Mouse (Mus musculus) limb, embryonic 10.5 days (tissue): ENCODE measurements around the gene Ptger1. TPM values are rescaled to one million over a fixed set of nuclear protein-coding genes. Genes with fewer than 3 reads are reported as not detected.

Source experiments
- DNase-seq: peaks from one replicate; pipeline ENCODE4 v3.0.0-alpha.2; 2017; ENCODE audit warnings: low spot score
- H3K27ac ChIP-seq: fragments of 300-500 bp; sonication (generic); 2 replicates; pipeline ENCODE4 v1.5.1; 2016; ENCODE audit warnings: mild to moderate bottlenecking
- H3K27me3 ChIP-seq: fragments of 300-500 bp; sonication (generic); 2 replicates; pipeline ENCODE4 v1.6.1; 2016; ENCODE audit warnings: low read depth, mild to moderate bottlenecking; ENCODE audit not compliant: poor library complexity, severe bottlenecking
- H3K36me3 ChIP-seq: fragments of 300-500 bp; sonication (generic); 2 replicates; pipeline ENCODE4 v1.6.1; 2016; ENCODE audit warnings: mild to moderate bottlenecking, moderate library complexity
- H3K4me1 ChIP-seq: fragments of 300-500 bp; sonication (generic); 2 replicates; pipeline ENCODE4 v1.6.1; 2016
- H3K4me3 ChIP-seq: fragments of 300-500 bp; sonication (generic); 2 replicates; pipeline ENCODE4 v1.5.1; 2016; ENCODE audit warnings: mild to moderate bottlenecking, moderate library complexity
- H3K9me3 ChIP-seq: fragments of 300-500 bp; sonication (generic); replicated peaks from 2 replicates; pipeline ENCODE4 v1.6.1; 2016; ENCODE audit warnings: mild to moderate bottlenecking
- WGBS: fragments of 180-500 bp; shearing (Covaris S2); methylation state at CpG from one replicate; pipeline ENCODE4 v1.1.7; 2016; 5-methylcytosine and 5-hydroxymethylcytosine counted together
- polyA plus RNA-seq: library from polyadenylated mRNA; unstranded; fragments of >200 nt; fragmentation: Nextera tagmentation; extraction: Ambion mirVana; gene quantifications from 2 replicates; pipeline ENCODE4 v1.2.1, GENCODE M21; 2016

The Ptger1 gene
- polyA plus RNA-seq, 1 experiment from 2014 or later = 0.64 TPM

DNA sequence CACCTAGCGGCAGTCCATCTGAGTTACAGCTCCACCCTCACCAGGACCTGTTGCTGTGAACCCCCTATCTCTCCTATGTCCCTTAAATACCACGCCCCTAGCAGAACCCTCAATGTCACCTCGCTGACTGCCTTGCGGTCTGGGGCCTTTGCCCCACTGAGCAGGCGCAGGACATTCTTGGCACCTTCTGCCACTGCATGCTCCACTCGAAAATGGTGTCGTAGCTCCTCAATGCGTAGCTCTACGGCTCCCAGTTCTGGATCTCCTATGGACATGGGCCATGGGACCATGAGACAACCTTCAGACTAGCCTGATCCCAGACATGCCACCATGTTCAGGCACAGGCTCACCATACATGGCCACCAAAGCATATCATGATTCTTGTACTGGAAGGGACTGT is 18.0 kb downstream of the Ptger1 start:
- no peak for DNase-seq
- Histone ChIP-seq H3K27me3 (no peaks in the 10 kb centered on the region), H3K9me3 (no peaks in the 10 kb centered on the region), H3K36me3 (peaks cover 86% of the 10 kb centered on the region), H3K4me1 (peaks cover 34% of the 10 kb centered on the region), H3K27ac (0 out of 2 replicates have a peak overlapping the region, but pooled peaks have one; percentile 11), H3K4me3 (no peak overlapping the region)
- WGBS = 91% methylated on average over 9 of the region's 9 CpGs

DNA sequence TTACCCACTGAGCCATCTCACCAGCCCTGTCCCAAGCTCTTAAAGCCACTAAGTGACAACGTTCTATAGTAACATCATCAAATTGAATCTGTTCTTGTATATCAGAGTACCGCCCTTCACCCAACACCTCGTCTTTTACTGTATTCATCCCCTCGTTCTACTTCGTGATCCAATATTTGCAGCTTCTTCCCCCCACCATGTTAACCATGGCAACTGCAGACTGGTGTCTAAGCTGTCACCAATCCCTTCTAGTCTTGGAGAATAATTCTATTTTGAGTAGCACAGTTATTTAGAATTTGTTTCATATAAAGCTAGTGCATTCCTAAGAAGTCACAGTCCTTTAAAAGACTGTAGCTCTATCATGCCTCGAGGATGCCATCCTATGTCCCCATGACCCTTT is 22.8 kb downstream of the Ptger1 start:
- DNase-seq = no peak
- H3K27me3 ChIP-seq = no peaks in the 10 kb centered on the region
- no peak overlapping the region for H3K4me3 ChIP-seq
- H3K27ac ChIP-seq = no peak overlapping the region
- WGBS = 91% methylated on average over 6 of the region's 6 CpGs
- H3K9me3 ChIP-seq = no peaks in the 10 kb centered on the region
- peaks cover 79% of the 10 kb centered on the region for H3K36me3 ChIP-seq
- H3K4me1 ChIP-seq = peaks cover 23% of the 10 kb centered on the region

DNA sequence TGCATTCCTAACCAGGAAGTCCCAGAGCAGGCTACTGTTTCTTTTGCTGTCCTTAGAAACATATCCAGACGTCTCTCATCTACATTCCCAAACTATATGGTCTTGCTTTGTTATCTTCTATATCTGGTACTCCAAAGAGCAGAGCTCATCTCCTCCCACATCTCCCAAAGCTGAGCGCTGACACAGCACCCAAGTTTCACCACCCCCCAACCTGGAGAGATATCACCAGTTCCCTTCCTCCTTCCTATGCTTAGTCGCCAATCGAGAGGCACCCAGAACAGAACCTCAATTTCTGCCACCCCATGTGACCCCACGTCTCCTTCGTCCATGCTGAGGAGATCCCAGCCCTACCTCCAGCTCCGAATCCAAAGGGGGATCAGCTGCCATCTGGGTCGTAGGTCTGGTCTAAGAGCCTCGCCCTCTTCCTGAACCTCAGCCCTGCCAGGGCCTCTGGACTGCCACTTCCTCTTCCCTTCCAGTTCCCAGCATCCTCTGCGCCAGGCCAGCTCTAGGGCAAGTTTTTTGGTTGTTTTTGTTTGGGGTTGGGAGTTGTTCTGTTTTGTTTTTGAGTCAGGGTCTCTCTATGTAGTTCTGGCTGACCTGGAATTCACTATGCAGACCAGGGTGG is 27.2 kb downstream of the Ptger1 start:
- Histone ChIP-seq H3K36me3 (peaks cover 44% of the 10 kb centered on the region), H3K4me3 (no peak overlapping the region), H3K4me1 (peaks cover 39% of the 10 kb centered on the region), H3K9me3 (no peaks in the 10 kb centered on the region), H3K27ac (no peak overlapping the region), H3K27me3 (no peaks in the 10 kb centered on the region)
- no peak for DNase-seq
- 83% methylated on average over 10 of the region's 10 CpGs for WGBS

DNA sequence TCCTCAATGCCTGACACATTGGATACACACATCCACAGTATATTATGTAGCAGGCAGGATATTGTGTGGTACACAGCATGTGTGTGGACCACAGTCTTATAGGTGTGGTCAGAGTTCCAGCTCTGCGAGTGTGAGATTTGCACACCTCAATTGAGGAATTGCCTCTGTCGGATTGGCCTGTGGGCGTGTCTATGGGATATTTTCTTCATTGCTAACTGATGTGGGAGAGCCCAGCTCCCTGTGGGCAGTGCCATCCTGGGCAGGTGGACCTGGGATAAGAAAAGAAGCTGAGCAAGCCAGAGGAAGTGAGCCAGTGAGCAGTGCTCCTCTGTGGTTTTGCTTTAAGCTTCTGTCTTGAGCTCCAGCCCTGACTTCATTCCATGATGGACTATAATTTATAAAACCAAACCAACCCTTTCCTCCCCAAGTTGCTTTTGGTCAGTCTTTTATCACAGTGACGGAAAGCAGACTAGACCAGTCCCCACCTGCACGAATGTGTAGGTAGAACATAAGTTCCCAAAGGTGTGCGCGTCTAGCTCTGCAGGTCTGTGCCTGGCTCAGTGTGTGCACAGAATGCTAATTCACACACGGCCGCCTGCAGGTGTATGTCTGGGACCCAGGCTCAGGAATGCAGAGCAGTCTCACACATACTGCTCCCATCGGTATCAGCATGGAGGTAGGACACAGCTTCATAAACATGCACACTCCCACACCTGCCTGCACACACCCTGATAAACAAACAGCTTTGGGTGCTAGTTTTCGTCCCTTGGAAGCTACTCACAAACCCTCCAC is 28.1 kb downstream of the Ptger1 start:
- 89% methylated on average over 11 of the region's 11 CpGs for WGBS
- Histone ChIP-seq H3K36me3 (peaks cover 39% of the 10 kb centered on the region), H3K27me3 (no peaks in the 10 kb centered on the region), H3K4me3 (no peak overlapping the region), H3K9me3 (no peaks in the 10 kb centered on the region), H3K4me1 (peaks cover 47% of the 10 kb centered on the region), H3K27ac (no peak overlapping the region)
- no peak for DNase-seq

DNA sequence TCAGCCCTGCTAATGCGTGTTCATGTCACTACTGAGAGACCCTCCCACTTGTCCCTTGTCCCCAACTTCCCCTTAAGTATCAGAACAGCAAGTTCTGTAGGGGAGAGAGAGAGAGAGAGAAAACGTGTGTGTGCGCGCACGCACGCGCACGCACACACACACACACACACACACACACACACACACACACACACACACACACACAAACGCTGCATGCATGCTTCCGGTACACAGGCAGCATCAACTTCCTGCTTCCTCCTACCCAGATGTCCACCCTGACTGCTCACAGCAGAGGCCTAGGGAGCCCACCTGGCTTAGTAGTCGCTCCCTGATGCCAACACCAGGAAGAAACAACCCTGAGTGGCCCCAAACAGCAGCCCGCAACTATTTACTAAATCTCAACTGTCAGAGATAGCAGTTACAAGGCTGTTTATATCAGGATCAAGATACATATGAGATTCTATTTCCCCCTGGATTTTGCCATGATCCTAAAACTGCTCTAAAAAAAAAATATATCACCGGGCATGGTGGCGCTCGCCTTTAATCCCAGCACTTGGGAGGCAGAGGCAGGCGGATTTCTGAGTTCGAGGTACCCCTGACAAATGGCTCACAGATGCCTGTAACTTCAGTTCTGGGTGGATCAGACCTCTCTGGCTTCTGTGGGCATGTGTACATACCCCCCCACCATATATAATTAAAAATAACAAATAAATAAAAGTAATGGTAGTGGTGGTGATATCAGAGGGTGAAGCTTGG is 29.1 kb downstream of the Ptger1 start:
- no peak for DNase-seq
- Histone ChIP-seq H3K27ac (0 out of 2 replicates have a peak overlapping the region, but pooled peaks have one; percentile 12), H3K4me1 (peaks cover 57% of the 10 kb centered on the region), H3K9me3 (no peaks in the 10 kb centered on the region), H3K4me3 (no peak overlapping the region), H3K27me3 (no peaks in the 10 kb centered on the region), H3K36me3 (peaks cover 30% of the 10 kb centered on the region)
- 91% methylated on average over 16 of the region's 17 CpGs for WGBS

DNA sequence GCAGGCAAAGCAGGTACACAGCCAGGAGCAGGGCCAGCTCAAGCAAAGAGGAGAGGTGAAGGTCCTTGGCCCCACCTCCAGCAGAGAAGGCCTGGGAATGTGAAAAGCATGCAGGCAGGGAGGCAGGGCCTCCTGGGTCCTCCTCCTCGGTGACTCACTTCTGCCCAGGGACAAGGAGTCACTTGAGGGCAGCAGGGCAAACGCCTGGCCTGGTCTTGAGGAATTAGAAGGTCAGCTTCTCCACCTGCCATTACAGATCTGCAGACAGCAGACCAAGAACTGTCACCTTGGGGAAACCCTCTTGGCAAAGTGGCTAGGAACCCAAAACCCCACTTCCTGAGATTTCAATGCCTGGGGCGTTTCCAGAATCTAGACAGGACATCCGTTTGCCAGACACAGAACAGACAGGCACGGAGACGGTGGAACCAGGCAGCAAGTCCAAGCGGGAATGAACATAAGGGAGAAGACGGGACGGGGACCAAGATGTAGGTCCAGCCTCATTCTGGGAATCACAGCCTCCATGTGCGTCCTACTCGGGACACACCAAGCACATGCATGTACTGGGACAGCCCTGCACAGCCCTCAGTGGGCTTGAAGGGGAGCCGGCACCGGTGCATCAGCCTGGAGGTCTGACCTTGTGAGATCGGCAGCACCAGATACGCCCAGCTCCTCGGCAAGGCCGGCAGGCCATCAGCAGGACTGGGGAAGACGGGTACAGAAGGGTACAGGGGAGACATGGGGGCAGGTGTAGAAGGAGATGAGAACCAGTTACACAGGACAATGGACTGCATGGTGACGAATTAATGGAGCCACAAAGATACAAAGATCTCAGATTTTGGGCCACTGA is 31.1 kb downstream of the Ptger1 start:
- Histone ChIP-seq H3K36me3 (peaks cover 9% of the 10 kb centered on the region), H3K9me3 (no peaks in the 10 kb centered on the region), H3K4me3 (peak overlapping the region; percentile 96), H3K27ac (peak overlapping the region; percentile 95), H3K4me1 (peaks cover 57% of the 10 kb centered on the region), H3K27me3 (no peaks in the 10 kb centered on the region)
- DNase-seq = peak; percentile 46
- 57% methylated on average over 19 of the region's 19 CpGs for WGBS

DNA sequence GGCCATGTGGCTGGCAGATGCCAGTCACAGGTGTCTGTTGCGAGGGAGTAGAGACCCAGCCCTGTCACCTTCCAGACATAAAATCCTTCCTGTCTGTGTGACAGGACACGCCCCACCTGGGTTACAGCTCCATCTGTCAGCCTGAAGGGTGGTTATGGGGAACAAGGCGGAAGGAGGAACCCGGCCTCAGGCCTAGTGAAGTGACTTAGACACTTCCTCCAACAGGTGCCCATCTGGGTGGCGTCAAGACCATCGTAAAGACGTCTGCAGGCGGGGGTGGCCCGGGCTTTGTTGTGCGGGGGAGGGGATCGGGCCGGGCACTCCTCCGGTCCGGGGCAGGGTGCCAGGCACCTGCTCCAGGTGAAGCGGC is 31.8 kb downstream of the Ptger1 start:
- no peaks in the 10 kb centered on the region for H3K27me3 ChIP-seq
- peak overlapping the region; percentile 95 for H3K27ac ChIP-seq
- H3K4me3 ChIP-seq = peak overlapping the region; percentile 96
- H3K36me3 ChIP-seq = peaks cover 4% of the 10 kb centered on the region; the same call in 1 of the 2 replicates
- H3K9me3 ChIP-seq = no peaks in the 10 kb centered on the region
- peak; percentile 55 for DNase-seq
- 3% methylated on average over 15 of the region's 15 CpGs for WGBS
- H3K4me1 ChIP-seq = peaks cover 51% of the 10 kb centered on the region

DNA sequence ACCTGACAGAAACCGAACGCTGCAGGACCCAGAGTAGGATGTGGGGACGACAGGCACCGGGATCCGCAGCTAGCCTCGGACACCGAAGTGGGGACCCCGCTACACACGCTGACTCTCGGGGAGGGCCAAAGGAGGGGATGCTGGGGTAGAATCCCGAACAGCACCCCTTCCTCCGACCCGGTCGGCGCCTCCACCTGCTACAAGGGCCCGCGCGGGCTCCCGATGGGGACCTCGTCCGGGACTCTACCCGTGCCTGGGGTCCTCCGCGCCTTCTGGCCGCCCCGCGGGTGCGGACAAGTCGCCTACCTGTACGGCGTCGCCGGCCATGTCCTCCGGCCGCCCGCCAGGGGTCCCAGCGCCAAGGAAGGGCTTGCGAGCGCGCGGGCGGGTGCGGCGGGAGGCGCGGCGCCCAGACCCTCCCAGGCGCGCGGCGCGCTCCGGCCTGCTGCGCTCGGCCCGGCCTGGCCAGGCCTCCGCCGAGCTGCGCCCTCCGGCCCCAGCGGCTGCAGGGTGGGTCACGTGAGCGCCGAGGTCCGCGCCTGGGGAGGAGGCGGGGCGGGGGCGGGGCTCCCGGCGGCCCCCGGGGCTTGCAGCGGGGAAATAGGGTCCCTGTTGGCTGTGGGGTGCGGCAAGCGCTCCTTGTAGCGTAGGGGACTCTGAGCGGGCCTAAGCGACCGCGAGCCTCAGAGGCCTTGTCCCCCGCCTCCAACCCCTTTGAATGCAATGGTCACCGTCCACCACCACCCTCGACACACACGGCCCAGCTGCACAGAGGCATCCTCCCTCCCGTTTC is 32.4 kb downstream of the Ptger1 start, which contains the start of gene Pkn1:
Gene Pkn1 (minus strand): TSS at position 519 of the 793 bp plus-strand sequence.
- under 1% methylated on average over 85 of the region's 85 CpGs for WGBS
- H3K27me3 ChIP-seq = no peaks in the 10 kb centered on the region
- peaks cover 4% of the 10 kb centered on the region; the same call in 1 of the 2 replicates for H3K36me3 ChIP-seq
- peak within 1 kb of the TSS; percentile 95 for H3K27ac ChIP-seq
- H3K4me1 ChIP-seq = peaks cover 50% of the 10 kb centered on the region
- DNase-seq = peak; percentile 92
- H3K9me3 ChIP-seq = no peaks in the 10 kb centered on the region
- peak within 1 kb of the TSS; percentile 96 for H3K4me3 ChIP-seq

DNA sequence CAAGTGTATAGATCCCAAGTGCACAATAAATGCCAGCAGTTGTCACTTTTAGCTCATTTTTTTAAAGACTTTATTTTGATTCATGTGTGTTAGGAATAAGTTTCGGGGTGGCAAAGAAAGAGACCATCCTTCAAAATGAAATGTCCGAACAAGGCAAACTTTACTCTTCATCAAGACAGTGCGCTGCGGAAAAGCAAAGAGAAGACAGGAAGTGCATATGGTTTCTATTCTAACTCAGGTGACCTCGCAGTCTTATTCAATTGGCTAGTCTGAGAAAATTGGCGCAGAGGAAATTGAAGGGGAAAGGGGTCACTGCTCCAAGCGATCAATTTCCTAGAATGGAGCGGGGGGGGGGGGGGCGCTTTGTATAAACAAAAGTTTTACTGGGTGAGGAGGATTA is 33.1 kb downstream of the Ptger1 start:
- H3K4me3 ChIP-seq = peak overlapping the region; percentile 96
- peaks cover 48% of the 10 kb centered on the region for H3K4me1 ChIP-seq
- H3K36me3 ChIP-seq = peaks cover 4% of the 10 kb centered on the region; the same call in 1 of the 2 replicates
- 20% methylated on average over 9 of the region's 9 CpGs for WGBS
- no peak for DNase-seq
- no peaks in the 10 kb centered on the region for H3K9me3 ChIP-seq
- no peaks in the 10 kb centered on the region for H3K27me3 ChIP-seq
- peak overlapping the region; percentile 95 for H3K27ac ChIP-seq

DNA sequence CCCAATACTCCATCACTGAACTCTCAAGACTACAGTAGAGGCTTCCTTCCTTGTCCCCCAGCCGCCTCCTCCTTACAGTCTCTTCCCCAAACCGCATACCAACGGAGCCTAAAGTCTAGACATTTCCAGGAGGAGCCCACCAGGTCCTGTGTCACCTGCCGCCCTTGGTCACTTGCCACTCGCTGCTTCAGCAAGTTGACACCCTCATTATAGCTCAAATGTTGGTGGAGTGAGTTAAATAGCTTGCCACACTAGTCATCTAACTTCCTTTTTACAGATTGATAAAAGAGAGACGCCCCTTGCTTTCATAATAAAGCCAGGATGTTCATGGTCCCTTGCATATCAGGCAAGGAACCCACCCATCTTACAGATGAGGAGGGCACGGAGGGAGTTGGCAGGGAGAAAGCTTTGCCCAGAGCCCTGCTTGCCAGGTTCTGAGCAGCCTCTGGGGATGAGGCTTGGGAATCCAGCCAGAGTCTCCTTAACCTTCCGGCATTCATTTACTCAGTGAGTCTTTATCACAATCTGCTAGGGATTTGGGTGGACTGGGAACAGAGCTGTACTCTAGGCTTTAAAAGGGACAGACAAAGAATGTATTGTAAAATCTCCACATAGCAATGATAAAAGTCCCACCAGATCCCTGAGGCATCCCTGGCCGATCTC is 34.1 kb downstream of the Ptger1 start:
- WGBS = 82% methylated on average over 9 of the region's 9 CpGs
- Histone ChIP-seq H3K4me3 (0 out of 2 replicates have a peak overlapping the region, but pooled peaks have one; percentile 96), H3K27ac (peak overlapping the region; percentile 95)

DNA sequence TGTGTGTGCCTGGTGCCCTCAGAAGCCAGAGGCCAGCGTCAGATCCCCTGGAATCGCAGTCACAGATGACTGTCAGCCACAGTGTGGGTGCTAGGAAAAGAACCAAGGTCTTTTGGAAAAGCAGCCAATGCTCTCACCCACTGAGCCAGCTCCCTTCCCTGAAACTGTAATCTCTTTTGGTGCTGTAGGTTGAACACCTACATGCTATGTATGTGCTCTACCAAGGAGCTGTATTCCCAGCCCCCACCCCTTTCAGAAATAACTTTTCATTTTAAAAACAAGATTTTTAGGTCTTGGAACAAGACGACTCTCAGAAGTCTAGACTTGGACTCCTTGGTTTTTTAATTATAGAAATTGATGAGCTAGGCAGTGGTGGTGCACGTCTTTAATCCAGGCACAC is 36.9 kb downstream of the Ptger1 start:
- no peak overlapping the region for H3K4me3 ChIP-seq
- WGBS = 90% methylated on average over 4 of the region's 4 CpGs
- H3K9me3 ChIP-seq = no peaks in the 10 kb centered on the region
- peaks cover 24% of the 10 kb centered on the region for H3K4me1 ChIP-seq
- no peak for DNase-seq
- H3K36me3 ChIP-seq = no peaks in the 10 kb centered on the region
- no peaks in the 10 kb centered on the region for H3K27me3 ChIP-seq
- H3K27ac ChIP-seq = no peak overlapping the region

More for the DNA sequence above, 34.1 kb downstream of the Ptger1 start:
- peaks cover 45% of the 10 kb centered on the region for H3K4me1 ChIP-seq
- no peaks in the 10 kb centered on the region for H3K27me3 ChIP-seq
- peaks cover 4% of the 10 kb centered on the region; the same call in 1 of the 2 replicates for H3K36me3 ChIP-seq
- H3K9me3 ChIP-seq = no peaks in the 10 kb centered on the region
- DNase-seq = no peak
